Mouse (Mus musculus): ENCODE measurements around the gene Actr1a.

Actr1a gene

DNA sequence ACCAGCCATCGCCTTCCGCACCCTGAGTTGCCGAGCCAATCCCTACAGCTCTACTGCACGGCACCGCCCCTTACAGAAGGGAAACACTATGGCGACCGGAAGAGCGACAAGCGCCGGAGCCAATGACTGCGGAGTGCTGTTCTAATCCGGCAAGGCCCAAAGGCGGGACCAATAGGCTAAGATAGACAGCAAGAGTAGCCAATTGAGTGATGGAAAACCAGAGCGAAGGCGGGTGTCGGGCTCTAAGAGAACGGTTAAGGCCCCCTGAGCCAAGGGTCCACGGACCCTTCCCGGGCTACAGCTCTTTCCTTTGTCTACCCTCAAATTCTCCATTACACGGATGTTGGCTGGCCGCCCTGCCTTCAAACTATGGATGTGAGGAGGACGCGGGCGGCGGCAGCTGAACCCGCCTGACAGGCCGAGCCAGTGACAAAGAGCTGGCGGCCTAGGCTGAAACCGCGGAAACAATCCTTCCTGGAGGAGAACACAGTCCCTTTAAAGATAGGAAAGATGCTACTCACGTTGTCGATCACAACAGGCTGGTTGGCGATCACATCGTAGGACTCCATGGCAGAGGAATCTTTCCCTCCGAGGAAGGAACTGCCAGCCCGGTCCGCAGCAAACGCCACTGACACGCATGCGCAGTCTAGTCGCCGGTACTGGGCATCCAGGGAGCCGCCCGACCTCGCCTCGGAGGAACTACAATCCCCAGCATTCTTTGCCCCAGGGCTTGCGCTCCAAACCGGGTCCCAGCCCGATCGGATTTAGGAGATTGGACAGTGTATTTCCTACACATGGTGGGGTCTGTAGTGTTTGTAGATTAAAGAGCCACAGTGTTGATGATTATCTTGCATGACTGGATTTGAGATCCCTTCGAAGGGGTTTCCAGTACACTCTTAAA lies at the start of gene Actr1a:
Gene Actr1a (minus strand): TSS at position 640 of the 901 bp plus-strand sequence.
- DNase-seq (ENCODE audit: low read depth in 2 of 2, low spot score in 2 of 2): peak; percentile 94 to 97

DNA sequence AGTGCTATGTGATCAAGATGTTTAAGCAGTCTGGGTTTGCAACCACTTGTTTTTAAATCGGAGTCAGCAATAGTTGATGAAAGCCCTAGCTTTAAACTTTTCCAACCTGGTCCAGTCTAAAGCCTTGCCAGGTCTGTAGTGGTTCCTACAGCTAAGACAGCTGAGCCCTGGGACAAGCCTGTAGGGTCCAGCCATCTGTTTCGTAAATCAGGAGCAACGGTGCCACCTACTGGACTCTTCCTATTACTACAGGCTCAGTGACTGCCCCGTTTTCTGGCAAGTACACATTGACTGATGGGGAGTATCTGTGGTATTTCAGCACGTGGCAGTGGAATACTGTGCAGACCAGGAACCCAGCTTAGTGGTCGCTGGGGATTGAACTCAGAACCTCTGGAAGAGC lies 48.7 kb upstream of the Actr1a start:
- peak; percentile 58 to 61 for DNase-seq (ENCODE audit: low read depth in 2 of 2, low spot score in 2 of 2)

- no peak for DNase-seq (ENCODE audit: low read depth in 2 of 2, low spot score in 2 of 2)
These were observed 48.0 kb upstream of the Actr1a start for GRCm38 (mm10) chr19:46443509-46443908.

- no peak for DNase-seq (ENCODE audit: low read depth in 2 of 2, low spot score in 2 of 2)
These were observed 39.9 kb upstream of the Actr1a start for GRCm38 (mm10) chr19:46435492-46435891.

DNA sequence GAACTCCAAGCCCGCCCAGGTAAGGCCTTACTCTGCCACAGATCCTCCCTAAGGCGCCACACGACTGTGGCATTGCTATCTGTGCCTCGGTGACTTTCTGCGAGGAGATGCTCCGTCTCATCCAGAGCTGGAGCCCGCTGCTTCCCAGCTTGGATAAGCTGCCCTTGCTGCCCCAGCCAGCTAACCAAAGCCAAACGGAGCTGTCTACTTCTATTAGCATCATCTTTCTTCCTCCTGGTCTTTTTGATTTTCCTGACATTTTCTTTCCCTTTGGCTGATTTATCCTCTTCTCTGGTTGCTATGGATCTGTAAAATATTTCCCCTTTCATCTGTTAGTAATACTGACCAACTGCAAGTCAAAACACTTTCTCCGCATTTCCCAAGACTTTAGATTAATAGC lies 39.0 kb upstream of the Actr1a start:
- DNase-seq (ENCODE audit: low read depth in 2 of 2, low spot score in 2 of 2): no peak

DNA sequence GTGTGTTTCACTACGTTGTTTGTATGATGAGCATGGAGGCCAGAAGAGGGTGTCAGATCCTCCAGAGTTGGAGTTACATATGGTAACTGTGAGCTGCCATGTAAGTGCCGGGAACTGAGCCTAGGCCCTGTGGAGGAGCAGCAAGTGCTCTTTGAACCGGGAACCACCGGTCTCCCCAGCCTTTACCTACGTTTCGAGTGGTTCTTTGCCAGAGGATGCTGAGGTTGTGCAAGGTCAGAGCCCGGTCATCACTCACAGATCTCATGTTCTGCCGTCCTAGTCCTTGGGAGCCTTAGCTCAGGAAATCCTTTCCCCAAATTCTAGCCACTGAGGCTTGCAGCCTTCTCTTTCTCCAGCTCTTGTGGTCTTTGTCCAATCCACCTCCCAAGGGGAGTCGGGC lies 38.6 kb upstream of the Actr1a start:
- DNase-seq (ENCODE audit: low read depth in 2 of 2, low spot score in 2 of 2): no peak

GRCm38 (mm10) chr19:46433712-46434111 lies 38.2 kb upstream of the Actr1a start:
- DNase-seq (ENCODE audit: low read depth in 2 of 2, low spot score in 2 of 2): no peak

- DNase-seq (ENCODE audit: low read depth in 2 of 2, low spot score in 2 of 2): no peak
These were observed 33.7 kb upstream of the Actr1a start for GRCm38 (mm10) chr19:46429250-46429649.

- DNase-seq (ENCODE audit: low read depth in 2 of 2, low spot score in 2 of 2): no peak
These were observed 30.9 kb upstream of the Actr1a start for GRCm38 (mm10) chr19:46426488-46426887.

- no peak for DNase-seq (ENCODE audit: low read depth in 2 of 2, low spot score in 2 of 2)
These were observed 29.7 kb upstream of the Actr1a start for GRCm38 (mm10) chr19:46425266-46425665.

GRCm38 (mm10) chr19:46422384-46423338 lies 27.1 kb upstream of the Actr1a start:
- DNase-seq (ENCODE audit: low read depth in 2 of 2, low spot score in 2 of 2): no peak

GRCm38 (mm10) chr19:46420410-46420809 lies 24.9 kb upstream of the Actr1a start:
- no peak for DNase-seq (ENCODE audit: low read depth in 2 of 2, low spot score in 2 of 2)

DNA sequence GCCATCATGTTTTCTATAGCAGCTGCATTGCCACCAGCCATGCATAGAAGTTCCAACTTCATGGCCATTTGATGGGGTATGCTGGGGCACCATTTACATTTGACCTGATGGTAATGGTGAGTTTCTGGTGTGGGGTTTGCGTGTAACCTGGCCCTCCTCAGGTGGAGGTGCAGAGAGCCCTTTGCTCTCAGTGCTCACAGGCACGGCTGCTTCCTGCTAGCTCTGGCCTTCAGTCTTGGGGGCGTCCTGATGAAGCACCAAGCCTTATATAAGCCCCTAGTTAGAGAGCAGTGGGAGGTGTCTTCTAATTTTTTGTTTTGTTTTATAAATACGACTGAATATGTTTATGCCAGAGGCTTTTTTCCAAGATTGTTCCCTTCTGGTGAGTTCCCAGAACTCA lies 22.5 kb upstream of the Actr1a start:
- DNase-seq (ENCODE audit: low read depth in 2 of 2, low spot score in 2 of 2): no peak

DNA sequence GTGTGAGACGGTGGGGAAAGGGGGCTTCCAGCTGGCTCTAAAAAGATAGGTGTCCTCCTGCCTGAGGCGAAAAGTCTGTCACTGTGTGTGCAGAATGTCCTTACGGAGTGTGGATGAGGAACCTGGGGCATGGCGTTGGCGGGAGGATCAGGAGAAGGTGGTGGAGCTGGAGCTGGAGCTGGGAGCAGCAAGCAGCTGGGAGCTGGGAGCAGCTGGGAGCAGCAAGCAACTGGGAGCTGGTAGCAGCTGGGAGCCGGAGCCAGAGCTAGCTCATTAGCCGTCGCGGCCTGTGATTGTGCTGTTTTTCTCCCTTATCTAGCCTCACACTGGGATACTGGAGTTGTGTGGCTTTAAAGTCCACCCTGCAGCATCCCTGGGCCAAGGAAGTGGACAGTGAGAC lies 20.7 kb upstream of the Actr1a start:
- DNase-seq (ENCODE audit: low read depth in 2 of 2, low spot score in 2 of 2): no peak

- no peak for DNase-seq (ENCODE audit: low read depth in 2 of 2, low spot score in 2 of 2)
These were observed 18.9 kb upstream of the Actr1a start for GRCm38 (mm10) chr19:46414486-46414885.

DNA sequence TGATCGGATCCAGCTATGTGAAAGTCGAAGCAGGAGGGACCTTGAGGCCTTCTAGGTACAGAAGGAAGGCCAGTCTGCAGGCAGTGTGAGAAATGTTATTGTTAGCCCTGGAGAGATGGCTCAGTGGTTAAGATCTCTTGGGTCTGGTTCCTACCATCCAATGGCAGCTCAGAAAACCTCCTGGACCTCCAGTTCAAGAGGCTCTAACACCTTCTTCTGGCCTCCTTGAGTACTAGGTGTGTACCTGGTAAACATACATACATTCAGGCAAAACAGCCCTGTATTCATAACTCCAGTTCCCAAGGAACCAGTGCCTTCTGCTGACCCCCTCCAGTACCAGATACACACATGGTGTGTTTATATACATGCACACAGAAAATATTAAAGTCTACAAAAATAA lies 18.4 kb upstream of the Actr1a start:
- DNase-seq (ENCODE audit: low read depth in 2 of 2, low spot score in 2 of 2): no peak

GRCm38 (mm10) chr19:46412056-46412805 lies 16.7 kb upstream of the Actr1a start:
- DNase-seq (ENCODE audit: low read depth in 2 of 2, low spot score in 2 of 2): no peak

GRCm38 (mm10) chr19:46409506-46409905 lies 14.0 kb upstream of the Actr1a start:
- no peak for DNase-seq (ENCODE audit: low read depth in 2 of 2, low spot score in 2 of 2)

DNA sequence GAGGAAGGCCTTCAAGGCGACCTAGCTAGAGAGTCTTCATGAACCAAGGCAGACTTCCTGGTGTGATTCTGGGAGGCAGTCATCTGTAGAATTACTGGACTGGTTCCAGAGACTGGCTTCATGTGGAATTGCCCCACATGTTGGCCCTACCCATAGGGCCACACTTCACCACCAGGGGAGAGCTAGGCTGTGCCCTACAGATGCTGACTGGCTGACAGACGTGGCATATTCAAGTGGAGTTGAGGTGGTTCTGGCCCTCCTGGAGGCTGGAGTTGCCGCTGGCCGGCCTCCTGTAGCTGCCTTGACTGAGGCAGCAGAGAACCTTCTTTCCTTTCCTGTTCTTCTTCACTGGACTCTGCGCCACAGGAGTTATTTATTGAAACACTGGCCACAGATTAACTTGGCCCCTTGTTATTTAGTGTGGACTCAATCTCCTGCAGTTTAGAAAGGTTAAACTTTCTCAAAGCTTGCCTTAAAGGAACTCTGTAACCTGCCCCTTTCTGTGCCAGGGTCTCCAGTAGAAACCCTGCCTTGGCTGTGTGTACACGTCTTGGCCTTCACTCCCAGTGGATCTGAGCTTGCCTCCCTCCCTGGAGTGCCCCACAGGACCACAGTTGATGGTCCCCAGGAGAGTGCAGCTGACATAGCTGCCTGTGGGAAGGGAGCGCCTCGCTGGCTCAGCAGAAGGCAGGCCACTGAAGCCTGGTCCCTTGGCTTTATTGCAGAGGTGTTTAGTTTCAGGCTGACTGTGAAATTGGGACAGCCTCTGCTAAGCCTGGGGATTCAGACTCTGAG lies 11.2 kb upstream of the Actr1a start:
- DNase-seq (ENCODE audit: low read depth in 2 of 2, low spot score in 2 of 2): no peak

GRCm38 (mm10) chr19:46404030-46404429 lies 8.5 kb upstream of the Actr1a start:
- no peak for DNase-seq (ENCODE audit: low read depth in 2 of 2, low spot score in 2 of 2)

All from CD8-positive naive resting alpha-beta T cell, adult 2 months (primary cell).